ENCODE assay signal across 11 mouse cellular contexts in genomic region chr4:155739741-155740636, GRCm38 (mm10). TPM values are rescaled to one million over a fixed set of nuclear protein-coding genes. Genes with fewer than 3 reads are reported as not detected.
DNase-seq lines count a peak whose midpoint lies in the region; ATAC-seq and TF ChIP-seq lines count a peak whose summit lies in the region.
"Had no signal": no experiment of that assay in that cellular context is flagged by ENCODE, and none has a peak within 500 bp of the region (broad histone marks: within the 10 kb centered on the region; RNA-seq: fewer than 3 reads in every experiment).

No protein-coding gene starts in this region.

- H3K36me3 ChIP-seq in hindbrain, embryonic 14.5 days (replicated peaks; ENCODE audit: control insufficient read depth, insufficient read depth) = peaks cover 80% of the 10 kb centered on the region
- peaks cover 66% of the 10 kb centered on the region for H3K36me3 ChIP-seq in hindbrain, embryonic 12.5 days
- peaks cover 72% of the 10 kb centered on the region for H3K36me3 ChIP-seq in midbrain, embryonic 13.5 days
- peaks cover 34% of the 10 kb centered on the region for H3K36me3 ChIP-seq in midbrain, embryonic 16.5 days (ENCODE audit: control insufficient read depth, insufficient read depth, low read length)
- peaks cover 53% of the 10 kb centered on the region for H3K36me3 ChIP-seq in forebrain, embryonic 15.5 days
- peaks cover 10% of the 10 kb centered on the region; the same call in 1 of the 2 replicates for H3K36me3 ChIP-seq in stomach, postnatal 0 days (ENCODE audit: control insufficient read depth, insufficient read depth, low read length)

- TF ChIP-seq EP300 in stomach, postnatal 0 days (optimal IDR thresholded peaks at IDR 0.05) = no peak

- H3K27ac ChIP-seq in hindbrain, embryonic 14.5 days = no peak overlapping the region
- no peak overlapping the region for H3K27ac ChIP-seq in hindbrain, embryonic 12.5 days
- H3K27ac ChIP-seq in midbrain, embryonic 13.5 days = no peak overlapping the region
- no peak overlapping the region for H3K27ac ChIP-seq in midbrain, embryonic 16.5 days (ENCODE audit: low read length)
- H3K27ac ChIP-seq in forebrain, embryonic 15.5 days (replicated peaks) = peak overlapping the region; percentile 24; the same call in 1 of the 2 replicates
- no peak overlapping the region for H3K27ac ChIP-seq in stomach, postnatal 0 days (replicated peaks)
- H3K27ac ChIP-seq: kidney, postnatal 0 days; macrophage had no signal

- peaks cover 16% of the 10 kb centered on the region for H3K4me1 ChIP-seq in hindbrain, embryonic 14.5 days (replicated peaks; ENCODE audit: control insufficient read depth, insufficient read depth, low read length)
- peaks cover 21% of the 10 kb centered on the region for H3K4me1 ChIP-seq in hindbrain, embryonic 12.5 days
- H3K4me1 ChIP-seq in midbrain, embryonic 13.5 days (replicated peaks) = peaks cover 24% of the 10 kb centered on the region
- H3K4me1 ChIP-seq in midbrain, embryonic 16.5 days (ENCODE audit: control insufficient read depth, insufficient read depth, low read length) = peaks cover 19% of the 10 kb centered on the region
- peaks cover 22% of the 10 kb centered on the region for H3K4me1 ChIP-seq in forebrain, embryonic 15.5 days
- H3K4me1 ChIP-seq in stomach, postnatal 0 days (replicated peaks; ENCODE audit: control insufficient read depth, insufficient read depth) = no peaks in the 10 kb centered on the region; the same call in 1 of the 2 replicates

- DNase-seq in hindbrain, embryonic 14.5 days (ENCODE audit: low spot score) = no peak
- peak; percentile 87 for DNase-seq in cerebellum, adult 11-12 months
- DNase-seq in stomach, postnatal 0 days (ENCODE audit: low spot score) = no peak
- DNase-seq in ovary, postnatal 10 days (ENCODE audit: low spot score) = no peak
- DNase-seq: gastrocnemius, postnatal 36 days had no signal

- no peak overlapping the region for H3K4me3 ChIP-seq in hindbrain, embryonic 14.5 days (replicated peaks; ENCODE audit: low read length)
- H3K4me3 ChIP-seq in hindbrain, embryonic 12.5 days = no peak overlapping the region
- H3K4me3 ChIP-seq in midbrain, embryonic 13.5 days (replicated peaks) = no peak overlapping the region
- H3K4me3 ChIP-seq in midbrain, embryonic 16.5 days (ENCODE audit: low read depth, low read length) = no peak overlapping the region
- H3K4me3 ChIP-seq in forebrain, embryonic 15.5 days = no peak overlapping the region
- no peak overlapping the region for H3K4me3 ChIP-seq in stomach, postnatal 0 days (ENCODE audit: low read depth, low read length)

- ATAC-seq in hindbrain, embryonic 14.5 days (ENCODE audit: low FRiP score) = peak; percentile 21
- ATAC-seq in hindbrain, embryonic 12.5 days (ENCODE audit: low FRiP score) = no peak
- ATAC-seq in midbrain, embryonic 13.5 days = peak; percentile 18; the same call in 1 of the 2 replicates
- ATAC-seq in midbrain, embryonic 16.5 days = no peak
- ATAC-seq in forebrain, embryonic 15.5 days (replicated peaks) = no peak
- ATAC-seq in stomach, postnatal 0 days (ENCODE audit: low FRiP score, low TSS enrichment) = no peak

- no peak for TF ChIP-seq CTCF in stomach, postnatal 0 days (IDR thresholded peaks at IDR 0.05; ENCODE audit: low read depth)

- no peaks in the 10 kb centered on the region for H3K9me3 ChIP-seq in hindbrain, embryonic 14.5 days (ENCODE audit: control insufficient read depth, low read length)
- no peaks in the 10 kb centered on the region for H3K9me3 ChIP-seq in hindbrain, embryonic 12.5 days (replicated peaks)
- no peaks in the 10 kb centered on the region for H3K9me3 ChIP-seq in midbrain, embryonic 13.5 days
- H3K9me3 ChIP-seq in midbrain, embryonic 16.5 days (replicated peaks; ENCODE audit: control insufficient read depth, low read length, poor library complexity, severe bottlenecking) = no peaks in the 10 kb centered on the region
- no peaks in the 10 kb centered on the region for H3K9me3 ChIP-seq in forebrain, embryonic 15.5 days
- H3K9me3 ChIP-seq in stomach, postnatal 0 days (ENCODE audit: control insufficient read depth, low read length) = no peaks in the 10 kb centered on the region

- H3K4me2 ChIP-seq in hindbrain, embryonic 14.5 days (replicated peaks) = no peak overlapping the region
- H3K4me2 ChIP-seq in hindbrain, embryonic 12.5 days (replicated peaks) = no peak overlapping the region
- no peak overlapping the region for H3K4me2 ChIP-seq in midbrain, embryonic 13.5 days (replicated peaks)
- no peak overlapping the region for H3K4me2 ChIP-seq in midbrain, embryonic 16.5 days (ENCODE audit: low read length)
- no peak overlapping the region for H3K4me2 ChIP-seq in forebrain, embryonic 15.5 days (replicated peaks)
- no peak overlapping the region for H3K4me2 ChIP-seq in stomach, postnatal 0 days (replicated peaks; ENCODE audit: low read depth)

- H3K9ac ChIP-seq in hindbrain, embryonic 14.5 days = no peak overlapping the region
- no peak overlapping the region for H3K9ac ChIP-seq in hindbrain, embryonic 12.5 days
- no peak overlapping the region for H3K9ac ChIP-seq in midbrain, embryonic 13.5 days (replicated peaks)
- no peak overlapping the region for H3K9ac ChIP-seq in midbrain, embryonic 16.5 days (ENCODE audit: low read depth, low read length)
- H3K9ac ChIP-seq in forebrain, embryonic 15.5 days (replicated peaks) = no peak overlapping the region
- no peak overlapping the region for H3K9ac ChIP-seq in stomach, postnatal 0 days (ENCODE audit: low read length)

- 78% methylated on average over 37 of the region's 37 CpGs for WGBS in hindbrain, embryonic 14.5 days
- 82% methylated on average over 37 of the region's 37 CpGs for WGBS in hindbrain, embryonic 12.5 days
- WGBS in midbrain, embryonic 13.5 days = 87% methylated on average over 37 of the region's 37 CpGs
- 82% methylated on average over 37 of the region's 37 CpGs for WGBS in midbrain, embryonic 16.5 days
- WGBS in forebrain, embryonic 15.5 days = 75% methylated on average over 37 of the region's 37 CpGs
- 71% methylated on average over 37 of the region's 37 CpGs for WGBS in stomach, postnatal 0 days

- no peaks in the 10 kb centered on the region for H3K27me3 ChIP-seq in hindbrain, embryonic 14.5 days (ENCODE audit: control insufficient read depth, insufficient read depth, low read length)
- no peaks in the 10 kb centered on the region for H3K27me3 ChIP-seq in hindbrain, embryonic 12.5 days
- no peaks in the 10 kb centered on the region for H3K27me3 ChIP-seq in midbrain, embryonic 13.5 days
- no peaks in the 10 kb centered on the region for H3K27me3 ChIP-seq in midbrain, embryonic 16.5 days (ENCODE audit: control insufficient read depth, insufficient read depth, low read depth, low read length)
- no peaks in the 10 kb centered on the region for H3K27me3 ChIP-seq in forebrain, embryonic 15.5 days
- H3K27me3 ChIP-seq in stomach, postnatal 0 days (ENCODE audit: control insufficient read depth, insufficient read depth, low read length) = no peaks in the 10 kb centered on the region

RNA-seq across cellular contexts. Expression of gene Tmem240, which starts 5.4 kb away (rescaled TPM):
- 8.8 and 9.3 TPM in 2 replicates for polyA plus RNA-seq in hindbrain, embryonic 14.5 days (2014; fragmentation: Nextera tagmentation; extraction: Ambion mirVana)
- polyA plus RNA-seq in hindbrain, embryonic 12.5 days (2016; fragmentation: Nextera tagmentation; extraction: Ambion mirVana) = 5.3 and 5.5 TPM in 2 replicates
- 8.6 and 10.1 TPM in 2 replicates for polyA plus RNA-seq in midbrain, embryonic 13.5 days (2015; fragmentation: Nextera tagmentation; extraction: Ambion mirVana)
- polyA plus RNA-seq in midbrain, embryonic 16.5 days (2015; fragmentation: Nextera tagmentation; extraction: Ambion mirVana) = 22.0 and 25.3 TPM in 2 replicates
- 10.4 TPM in 2 replicates for polyA plus RNA-seq in forebrain, embryonic 15.5 days (2015; fragmentation: Nextera tagmentation; extraction: Ambion mirVana)
- polyA plus RNA-seq in stomach, postnatal 0 days (2015; fragmentation: Nextera tagmentation; extraction: Ambion mirVana) = 0.39 and 0.45 TPM in 2 replicates

RNA-seq across cellular contexts. Expression of gene Atad3a, which starts 20.9 kb away (rescaled TPM):
- 73.0 and 82.2 TPM in 2 replicates for polyA plus RNA-seq in hindbrain, embryonic 14.5 days (2014; fragmentation: Nextera tagmentation; extraction: Ambion mirVana)
- 81.8 and 84.7 TPM in 2 replicates for polyA plus RNA-seq in hindbrain, embryonic 12.5 days (2016; fragmentation: Nextera tagmentation; extraction: Ambion mirVana)
- 82.1 and 84.8 TPM in 2 replicates for polyA plus RNA-seq in midbrain, embryonic 13.5 days (2015; fragmentation: Nextera tagmentation; extraction: Ambion mirVana)
- polyA plus RNA-seq in midbrain, embryonic 16.5 days (2015; fragmentation: Nextera tagmentation; extraction: Ambion mirVana) = 87.9 and 93.2 TPM in 2 replicates
- polyA plus RNA-seq in forebrain, embryonic 15.5 days (2015; fragmentation: Nextera tagmentation; extraction: Ambion mirVana) = 91.0 TPM in 2 replicates
- 48.8 and 55.1 TPM in 2 replicates for polyA plus RNA-seq in stomach, postnatal 0 days (2015; fragmentation: Nextera tagmentation; extraction: Ambion mirVana)

RNA-seq across cellular contexts. Expression of gene Vwa1, which starts 34.5 kb away (rescaled TPM):
- 24.7 and 27.6 TPM in 2 replicates for polyA plus RNA-seq in hindbrain, embryonic 14.5 days (2014; fragmentation: Nextera tagmentation; extraction: Ambion mirVana)
- 12.2 and 12.9 TPM in 2 replicates for polyA plus RNA-seq in hindbrain, embryonic 12.5 days (2016; fragmentation: Nextera tagmentation; extraction: Ambion mirVana)
- 18.7 and 20.9 TPM in 2 replicates for polyA plus RNA-seq in midbrain, embryonic 13.5 days (2015; fragmentation: Nextera tagmentation; extraction: Ambion mirVana)
- polyA plus RNA-seq in midbrain, embryonic 16.5 days (2015; fragmentation: Nextera tagmentation; extraction: Ambion mirVana) = 31.0 and 31.5 TPM in 2 replicates
- polyA plus RNA-seq in forebrain, embryonic 15.5 days (2015; fragmentation: Nextera tagmentation; extraction: Ambion mirVana) = 21.8 and 22.6 TPM in 2 replicates
- polyA plus RNA-seq in stomach, postnatal 0 days (2015; fragmentation: Nextera tagmentation; extraction: Ambion mirVana) = 30.0 and 32.3 TPM in 2 replicates

RNA-seq across cellular contexts. Expression of gene Ssu72, which starts 35.4 kb away (rescaled TPM):
- polyA plus RNA-seq in hindbrain, embryonic 14.5 days (2014; fragmentation: Nextera tagmentation; extraction: Ambion mirVana) = 164 and 169 TPM in 2 replicates
- polyA plus RNA-seq in hindbrain, embryonic 12.5 days (2016; fragmentation: Nextera tagmentation; extraction: Ambion mirVana) = 140 and 144 TPM in 2 replicates
- 155 and 159 TPM in 2 replicates for polyA plus RNA-seq in midbrain, embryonic 13.5 days (2015; fragmentation: Nextera tagmentation; extraction: Ambion mirVana)
- 151 and 153 TPM in 2 replicates for polyA plus RNA-seq in midbrain, embryonic 16.5 days (2015; fragmentation: Nextera tagmentation; extraction: Ambion mirVana)
- 144 and 146 TPM in 2 replicates for polyA plus RNA-seq in forebrain, embryonic 15.5 days (2015; fragmentation: Nextera tagmentation; extraction: Ambion mirVana)
- 152 and 153 TPM in 2 replicates for polyA plus RNA-seq in stomach, postnatal 0 days (2015; fragmentation: Nextera tagmentation; extraction: Ambion mirVana)

RNA-seq across cellular contexts. Expression of gene Tmem88b, which starts 45.7 kb away (rescaled TPM):
- polyA plus RNA-seq in hindbrain, embryonic 14.5 days (2014; fragmentation: Nextera tagmentation; extraction: Ambion mirVana) = 0.84 and 0.93 TPM in 2 replicates
- 0.58 and 0.86 TPM in 2 replicates for polyA plus RNA-seq in hindbrain, embryonic 12.5 days (2016; fragmentation: Nextera tagmentation; extraction: Ambion mirVana)
- 0.40 and 0.58 TPM in 2 replicates for polyA plus RNA-seq in midbrain, embryonic 13.5 days (2015; fragmentation: Nextera tagmentation; extraction: Ambion mirVana)
- 0.85 and 1.1 TPM in 2 replicates for polyA plus RNA-seq in midbrain, embryonic 16.5 days (2015; fragmentation: Nextera tagmentation; extraction: Ambion mirVana)
- 0.29 and 0.60 TPM in 2 replicates for polyA plus RNA-seq in forebrain, embryonic 15.5 days (2015; fragmentation: Nextera tagmentation; extraction: Ambion mirVana)
- polyA plus RNA-seq in stomach, postnatal 0 days (2015; fragmentation: Nextera tagmentation; extraction: Ambion mirVana) = 0.13 and 0.27 TPM in 2 replicates
- polyA plus RNA-seq: macrophage had no signal

Comparison
In these comparisons a context has a peak if more than half of its experiments do, and no peak if none do; other contexts are left out.
1. ATAC-seq: peak in hindbrain, embryonic 14.5 days (single experiment) and midbrain, embryonic 13.5 days (single experiment); none in hindbrain, embryonic 12.5 days (single experiment), midbrain, embryonic 16.5 days (single experiment), forebrain, embryonic 15.5 days (single experiment) and stomach, postnatal 0 days (single experiment).